In genomic region chr7:141216894-141217293, GRCm38 (mm10) we compare ENCODE assay signal across 10 mouse cellular contexts. TPM values are rescaled to one million over a fixed set of nuclear protein-coding genes. Genes with fewer than 3 reads are reported as not detected.
DNase-seq lines count a peak whose midpoint lies in the region; ATAC-seq and TF ChIP-seq lines count a peak whose summit lies in the region.
"Had no signal": no experiment of that assay in that cellular context is flagged by ENCODE, and none has a peak within 500 bp of the region (broad histone marks: within the 10 kb centered on the region; RNA-seq: fewer than 3 reads in every experiment).

No protein-coding gene starts in this region.

- H3K27ac ChIP-seq in heart, embryonic 13.5 days (replicated peaks), result peak overlapping the region; percentile 78; the same call in 1 of the 2 replicates
- peak overlapping the region; percentile 97 for H3K27ac ChIP-seq in hindbrain, embryonic 10.5 days
- no peak overlapping the region for H3K27ac ChIP-seq in liver, embryonic 14.5 days

- TF ChIP-seq CTCF in liver, embryonic 14.5 days (IDR thresholded peaks at IDR 0.05; ENCODE audit: low read depth), result no peak

- TF ChIP-seq EP300 in liver, embryonic 14.5 days (IDR thresholded peaks at IDR 0.05; ENCODE audit: low read depth), result no peak

- no peak for DNase-seq in heart, postnatal 10 days
- DNase-seq in 3134 (ENCODE audit: extremely low read depth, insufficient read length, low spot score), result peak; percentile 26
- no peak for DNase-seq in hindbrain, embryonic 10.5 days (ENCODE audit: low spot score)
- no peak for DNase-seq in liver, embryonic 14.5 days (ENCODE audit: low read depth in 3 of 3, low spot score in 3 of 3)
- no peak for DNase-seq in spleen, postnatal 36 days (ENCODE audit: low spot score in 2 of 2)
- no peak for DNase-seq in left cerebral cortex, postnatal 14 days (ENCODE audit: low spot score in 2 of 2)
- DNase-seq in cerebellum, adult 9-10 months, result no peak
- DNase-seq: thymus, postnatal 25 days had no signal

- peaks cover 20% of the 10 kb centered on the region for H3K36me3 ChIP-seq in heart, embryonic 13.5 days
- H3K36me3 ChIP-seq in hindbrain, embryonic 10.5 days, result peaks cover 35% of the 10 kb centered on the region
- H3K36me3 ChIP-seq in liver, embryonic 14.5 days (replicated peaks; ENCODE audit: control insufficient read depth, insufficient read depth, low read depth), result peaks cover 6% of the 10 kb centered on the region; the same call in 1 of the 2 replicates

- peak overlapping the region; percentile 82 for H3K9ac ChIP-seq in heart, embryonic 13.5 days
- H3K9ac ChIP-seq in liver, embryonic 14.5 days (replicated peaks), result no peak overlapping the region

- H3K4me3 ChIP-seq in heart, embryonic 13.5 days, result peak overlapping the region; percentile 67
- H3K4me3 ChIP-seq in hindbrain, embryonic 10.5 days, result peak overlapping the region; percentile 77
- peak overlapping the region; percentile 60 to 63 for H3K4me3 ChIP-seq in liver, embryonic 14.5 days (ENCODE audit: insufficient read depth in 1 of 2, low read depth in 2 of 2, low read length in 2 of 2)

- H3K4me2 ChIP-seq in heart, embryonic 13.5 days, result peak overlapping the region; percentile 77
- peak overlapping the region; percentile 74 for H3K4me2 ChIP-seq in liver, embryonic 14.5 days (ENCODE audit: low read depth)

- peaks cover 55% of the 10 kb centered on the region for H3K4me1 ChIP-seq in heart, embryonic 13.5 days
- peaks cover 85% of the 10 kb centered on the region for H3K4me1 ChIP-seq in hindbrain, embryonic 10.5 days (replicated peaks)
- H3K4me1 ChIP-seq in liver, embryonic 14.5 days (replicated peaks; ENCODE audit: control insufficient read depth in 2 of 2, insufficient read depth in 2 of 2, low read length in 1 of 2), result peaks cover 20 to 51% of the 10 kb centered on the region in 2 experiments

- ATAC-seq in heart, embryonic 13.5 days (ENCODE audit: extremely low read depth, insufficient number of reproducible peaks, low FRiP score, low TSS enrichment), result no peak
- ATAC-seq in liver, embryonic 14.5 days (ENCODE audit: insufficient read depth), result no peak

- 0 out of 2 replicates have a peak, but pooled peaks cover 3% of the 10 kb centered on the region for H3K27me3 ChIP-seq in heart, embryonic 13.5 days (replicated peaks)
- H3K27me3 ChIP-seq in hindbrain, embryonic 10.5 days (ENCODE audit: insufficient read depth, poor library complexity, severe bottlenecking), result no peaks in the 10 kb centered on the region
- H3K27me3 ChIP-seq in liver, embryonic 14.5 days (ENCODE audit: control insufficient read depth, insufficient read depth, low read length), result no peaks in the 10 kb centered on the region

- WGBS in heart, embryonic 13.5 days, result 81% methylated on average over 11 of the region's 11 CpGs
- WGBS in hindbrain, embryonic 10.5 days, result 90% methylated on average over 11 of the region's 11 CpGs
- WGBS in liver, embryonic 14.5 days (ENCODE audit: insufficient replicate concordance), result 82% methylated on average over 11 of the region's 11 CpGs

- intact Hi-C loops in heart, postnatal 10 days (cut with DNase I), result no loop called here
- intact Hi-C loops in left cerebral cortex, postnatal 14 days (cut with DNase I), result no loop called here

- H3K9me3 ChIP-seq in heart, embryonic 13.5 days, result no peaks in the 10 kb centered on the region
- no peaks in the 10 kb centered on the region for H3K9me3 ChIP-seq in hindbrain, embryonic 10.5 days
- no peaks in the 10 kb centered on the region for H3K9me3 ChIP-seq in liver, embryonic 14.5 days (ENCODE audit: control insufficient read depth, low read length)

RNA-seq across cellular contexts. Expression of gene Rassf7, which starts 1.2 kb away (rescaled TPM):
- 15.1 and 15.3 TPM in 2 replicates for polyA plus RNA-seq in heart, embryonic 13.5 days (2015; fragmentation: Nextera tagmentation; extraction: Ambion mirVana)
- total RNA-seq in heart, postnatal 10 days (2021), result 1 to 10 TPM; 1.9 to 4.9 TPM
- 58.5 and 59.0 TPM in 2 replicates for polyA plus RNA-seq in hindbrain, embryonic 10.5 days (2016; fragmentation: Nextera tagmentation; extraction: Ambion mirVana)
- 21.6 and 28.3 TPM in 2 replicates for polyA plus RNA-seq in liver, embryonic 14.5 days (2012; rRNA removed)
- polyA plus RNA-seq in liver, embryonic 14.5 days (2014; fragmentation: Nextera tagmentation; extraction: Ambion mirVana), result 16.8 and 22.4 TPM in 2 replicates
- under 1 TPM in 1 of 2 experiments, not detected in 1; 0.47 TPM for total RNA-seq in left cerebral cortex, postnatal 14 days (2021)

RNA-seq across cellular contexts. Expression of gene Lmntd2, which starts 3.0 kb away (rescaled TPM):
- polyA plus RNA-seq in heart, embryonic 13.5 days (2015; fragmentation: Nextera tagmentation; extraction: Ambion mirVana), result 0.56 and 0.72 TPM in 2 replicates
- total RNA-seq in heart, postnatal 10 days (2021), result not detected
- polyA plus RNA-seq in hindbrain, embryonic 10.5 days (2016; fragmentation: Nextera tagmentation; extraction: Ambion mirVana), result 3.9 and 4.0 TPM in 2 replicates
- 2.0 and 2.3 TPM in 2 replicates for polyA plus RNA-seq in liver, embryonic 14.5 days (2012; rRNA removed)
- 0.25 and 0.66 TPM in 2 replicates for polyA plus RNA-seq in liver, embryonic 14.5 days (2014; fragmentation: Nextera tagmentation; extraction: Ambion mirVana)
- not detected for total RNA-seq in left cerebral cortex, postnatal 14 days (2021)
- total RNA-seq: layer of hippocampus, postnatal 25 days had no signal

RNA-seq across cellular contexts. Expression of gene Phrf1, which starts 11.7 kb away (rescaled TPM):
- 43.5 and 46.2 TPM in 2 replicates for polyA plus RNA-seq in heart, embryonic 13.5 days (2015; fragmentation: Nextera tagmentation; extraction: Ambion mirVana)
- 10 to 100 TPM; 46.1 to 47.4 TPM for total RNA-seq in heart, postnatal 10 days (2021)
- polyA plus RNA-seq in hindbrain, embryonic 10.5 days (2016; fragmentation: Nextera tagmentation; extraction: Ambion mirVana), result 106 and 108 TPM in 2 replicates
- 10.4 and 14.1 TPM in 2 replicates for polyA plus RNA-seq in liver, embryonic 14.5 days (2012; rRNA removed)
- 25.7 and 28.3 TPM in 2 replicates for polyA plus RNA-seq in liver, embryonic 14.5 days (2014; fragmentation: Nextera tagmentation; extraction: Ambion mirVana)
- total RNA-seq in left cerebral cortex, postnatal 14 days (2021), result 10 to 100 TPM; 65.9 to 66.6 TPM

RNA-seq across cellular contexts. Expression of gene Lrrc56, which starts 22.9 kb away (rescaled TPM):
- 3.1 and 3.3 TPM in 2 replicates for polyA plus RNA-seq in heart, embryonic 13.5 days (2015; fragmentation: Nextera tagmentation; extraction: Ambion mirVana)
- total RNA-seq in heart, postnatal 10 days (2021), result 1 to 10 TPM; 3.3 to 4.0 TPM
- 14.9 and 17.3 TPM in 2 replicates for polyA plus RNA-seq in hindbrain, embryonic 10.5 days (2016; fragmentation: Nextera tagmentation; extraction: Ambion mirVana)
- 15.3 and 20.3 TPM in 2 replicates for polyA plus RNA-seq in liver, embryonic 14.5 days (2012; rRNA removed)
- 10.4 and 10.9 TPM in 2 replicates for polyA plus RNA-seq in liver, embryonic 14.5 days (2014; fragmentation: Nextera tagmentation; extraction: Ambion mirVana)
- total RNA-seq in left cerebral cortex, postnatal 14 days (2021), result 1 to 10 TPM; 3.6 to 4.5 TPM

RNA-seq across cellular contexts. Expression of gene Hras, which starts 23.1 kb away (rescaled TPM):
- 67.5 and 90.7 TPM in 2 replicates for polyA plus RNA-seq in heart, embryonic 13.5 days (2015; fragmentation: Nextera tagmentation; extraction: Ambion mirVana)
- total RNA-seq in heart, postnatal 10 days (2021), result 100 to 1,000 TPM; 102 to 114 TPM
- 96.8 and 115 TPM in 2 replicates for polyA plus RNA-seq in hindbrain, embryonic 10.5 days (2016; fragmentation: Nextera tagmentation; extraction: Ambion mirVana)
- polyA plus RNA-seq in liver, embryonic 14.5 days (2012; rRNA removed), result 50.8 and 66.8 TPM in 2 replicates
- 84.4 and 102 TPM in 2 replicates for polyA plus RNA-seq in liver, embryonic 14.5 days (2014; fragmentation: Nextera tagmentation; extraction: Ambion mirVana)
- 100 to 1,000 TPM; 249 to 272 TPM for total RNA-seq in left cerebral cortex, postnatal 14 days (2021)
